Mouse (Mus musculus): ENCODE measurements around the gene Prkag1.

- TF ChIP-seq CTCF (IDR thresholded peaks at IDR 0.05; ENCODE audit: control insufficient read depth, insufficient read depth, insufficient read length) (no peak), USF1 (IDR thresholded peaks at IDR 0.05; ENCODE audit: low read depth) (no peak), CEBPB (IDR thresholded peaks at IDR 0.05; ENCODE audit: low read depth) (no peak), MAX (IDR thresholded peaks at IDR 0.05) (no peak), MYOG (IDR thresholded peaks at IDR 0.05; ENCODE audit: control insufficient read depth, extremely low read depth, insufficient read length) (no peak)
Observed at GRCm38 (mm10) chr15:98777762-98778161, 53.6 kb downstream of the Prkag1 start, which contains the start of gene Wnt10b.

Data from C2C12 (cell line).